Mouse (Mus musculus) myocyte (in vitro differentiated cells): ENCODE results near the gene Klk11.

Source experiments
- MAX ChIP-seq: IDR thresholded peaks from one replicate; pipeline ENCODE4 v1.6.1; 2011; ENCODE audit warnings: low read depth, mild to moderate bottlenecking, control low read depth
- POLR2A ChIP-seq: IDR thresholded peaks from one replicate; pipeline ENCODE4 v1.6.1; 2011; ENCODE audit warnings: low read depth, mild to moderate bottlenecking, control low read depth, moderate library complexity; ENCODE audit not compliant: insufficient read length
- POLR2AphosphoS2 ChIP-seq: IDR thresholded peaks from one replicate; pipeline ENCODE4 v1.6.1; 2011; ENCODE audit warnings: low read depth, control low read depth; ENCODE audit not compliant: insufficient read length
- TCF12 ChIP-seq: IDR thresholded peaks from one replicate; pipeline ENCODE4 v1.6.1; 2011; ENCODE audit warnings: mild to moderate bottlenecking, control low read depth; ENCODE audit not compliant: poor library complexity, insufficient read depth, severe bottlenecking

DNA sequence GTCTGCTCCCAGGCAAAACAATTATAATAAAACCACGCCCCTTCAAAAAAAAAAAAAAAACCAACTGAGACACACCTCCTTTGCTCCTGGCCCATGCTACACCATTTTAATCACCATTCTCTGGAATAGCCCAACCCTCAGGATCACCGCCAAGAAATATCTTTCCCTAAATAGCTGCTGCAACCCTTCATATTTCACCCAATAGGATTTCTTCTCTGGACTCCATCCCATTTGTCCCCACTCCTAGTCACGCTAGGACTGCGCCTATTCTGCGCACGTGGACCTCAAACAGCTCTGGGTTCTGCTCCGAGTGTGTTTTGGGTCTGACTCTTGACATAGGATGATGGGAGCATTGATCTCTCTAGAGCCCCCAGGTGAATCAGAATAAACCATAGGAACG lies 22.0 kb downstream of the Klk11 start:
- TF ChIP-seq POLR2A (no peak), POLR2AphosphoS2 (no peak), TCF12 (no peak), MAX (no peak)
